Mouse (Mus musculus): ENCODE measurements around the gene Prcc. TPM values are rescaled to one million over a fixed set of nuclear protein-coding genes. Genes with fewer than 3 reads are reported as not detected.
A peak's percentile ranks its signal among the peaks of the same experiment; 100 is the strongest.

Gene Prcc
- polyA plus RNA-seq, 1 experiment from 2014 or later: 15.6 TPM

GRCm38 (mm10) chr3:87859813-87860212, 25.6 kb downstream of the Prcc start:
- peak; percentile 66; the same call in 1 of the 2 replicates for ATAC-seq
- peaks cover 83% of the 10 kb centered on the region for H3K36me3 ChIP-seq

GRCm38 (mm10) chr3:87857666-87858065, 27.7 kb downstream of the Prcc start:
- ATAC-seq: no peak
- no peak overlapping the region for H3K27ac ChIP-seq
- H3K4me3 ChIP-seq (replicated peaks): no peak overlapping the region
- H3K9ac ChIP-seq (replicated peaks): no peak overlapping the region
- H3K4me2 ChIP-seq (replicated peaks): no peak overlapping the region
- 96% methylated on average over 8 of the region's 8 CpGs for WGBS
- H3K36me3 ChIP-seq: peaks cover 66% of the 10 kb centered on the region
- H3K9me3 ChIP-seq: no peaks in the 10 kb centered on the region
- no peaks in the 10 kb centered on the region for H3K27me3 ChIP-seq
- H3K4me1 ChIP-seq (replicated peaks): peaks cover 12% of the 10 kb centered on the region

More at GRCm38 (mm10) chr3:87859813-87860212, 25.6 kb downstream of the Prcc start:
- 29% methylated on average over 3 of the region's 3 CpGs for WGBS
- Histone ChIP-seq H3K9ac (replicated peaks) (no peak overlapping the region), H3K4me2 (replicated peaks) (no peak overlapping the region), H3K4me1 (replicated peaks) (no peaks in the 10 kb centered on the region), H3K27ac (no peak overlapping the region; the same call in 1 of the 2 replicates), H3K27me3 (no peaks in the 10 kb centered on the region), H3K9me3 (no peaks in the 10 kb centered on the region), H3K4me3 (replicated peaks) (no peak overlapping the region)

- Histone ChIP-seq H3K4me1 (replicated peaks) (peaks cover 12% of the 10 kb centered on the region), H3K27ac (no peak overlapping the region), H3K9ac (replicated peaks) (no peak overlapping the region), H3K9me3 (no peaks in the 10 kb centered on the region), H3K36me3 (peaks cover 50% of the 10 kb centered on the region), H3K4me3 (replicated peaks) (no peak overlapping the region), H3K4me2 (replicated peaks) (no peak overlapping the region), H3K27me3 (no peaks in the 10 kb centered on the region)
- no peak for ATAC-seq
- 88% methylated on average over 8 of the region's 8 CpGs for WGBS
These were observed 29.5 kb downstream of the Prcc start for GRCm38 (mm10) chr3:87855936-87856335.

- no peaks in the 10 kb centered on the region for H3K27me3 ChIP-seq
- ATAC-seq: no peak
- H3K9ac ChIP-seq (replicated peaks): no peak overlapping the region
- H3K4me3 ChIP-seq (replicated peaks): no peak overlapping the region
- no peak overlapping the region for H3K4me2 ChIP-seq (replicated peaks)
- peaks cover 43% of the 10 kb centered on the region for H3K36me3 ChIP-seq
- H3K4me1 ChIP-seq (replicated peaks): peaks cover 12% of the 10 kb centered on the region
- H3K27ac ChIP-seq: peak overlapping the region; percentile 25; the same call in 1 of the 2 replicates
- H3K9me3 ChIP-seq: no peaks in the 10 kb centered on the region
- WGBS: 76% methylated on average over 7 of the region's 7 CpGs
These were observed 30.4 kb downstream of the Prcc start for GRCm38 (mm10) chr3:87854795-87855568.

- Histone ChIP-seq H3K27ac (no peak overlapping the region), H3K9ac (replicated peaks) (no peak overlapping the region), H3K4me1 (replicated peaks) (peaks cover 10% of the 10 kb centered on the region), H3K4me2 (replicated peaks) (no peak overlapping the region), H3K4me3 (replicated peaks) (no peak overlapping the region), H3K9me3 (no peaks in the 10 kb centered on the region), H3K36me3 (no peaks in the 10 kb centered on the region), H3K27me3 (no peaks in the 10 kb centered on the region)
- no peak for ATAC-seq
- 89% methylated on average over 14 of the region's 14 CpGs for WGBS
These were observed 36.3 kb downstream of the Prcc start for GRCm38 (mm10) chr3:87849117-87849516.

- H3K4me1 ChIP-seq (replicated peaks): no peaks in the 10 kb centered on the region
- H3K27me3 ChIP-seq: no peaks in the 10 kb centered on the region
- whole genome bisulfite sequencing: 77% methylated on average over 5 of the region's 5 CpGs
- no peak overlapping the region for H3K4me2 ChIP-seq (replicated peaks)
- H3K4me3 ChIP-seq (replicated peaks): no peak overlapping the region
- H3K9ac ChIP-seq (replicated peaks): no peak overlapping the region
- no peak overlapping the region for H3K27ac ChIP-seq
- H3K36me3 ChIP-seq: no peaks in the 10 kb centered on the region
- no peaks in the 10 kb centered on the region for H3K9me3 ChIP-seq
- no peak for ATAC-seq
These were observed 37.7 kb downstream of the Prcc start for GRCm38 (mm10) chr3:87847680-87848079.

- no peak within 1 kb of the TSS for H3K9ac ChIP-seq (replicated peaks)
- H3K4me2 ChIP-seq (replicated peaks): no peak within 1 kb of the TSS
- WGBS: 77% methylated on average over 7 of the region's 7 CpGs
- no peak within 1 kb of the TSS for H3K27ac ChIP-seq
- no peak within 1 kb of the TSS for H3K4me3 ChIP-seq (replicated peaks)
- H3K27me3 ChIP-seq: no peaks in the 10 kb centered on the region
- no peaks in the 10 kb centered on the region for H3K9me3 ChIP-seq
- H3K36me3 ChIP-seq: no peaks in the 10 kb centered on the region
- ATAC-seq: no peak
- no peaks in the 10 kb centered on the region for H3K4me1 ChIP-seq (replicated peaks)
These were observed 38.7 kb downstream of the Prcc start, which contains the start of gene Sh2d2a for GRCm38 (mm10) chr3:87846650-87847110. TSS of gene Sh2d2a (plus strand) at chr3:87846755.

GRCm38 (mm10) chr3:87846186-87846585, 39.2 kb downstream of the Prcc start:
- 58% methylated on average over 4 of the region's 4 CpGs for WGBS
- H3K4me3 ChIP-seq (replicated peaks): no peak overlapping the region
- no peaks in the 10 kb centered on the region for H3K27me3 ChIP-seq
- H3K36me3 ChIP-seq: no peaks in the 10 kb centered on the region
- no peak for ATAC-seq
- no peak overlapping the region for H3K4me2 ChIP-seq (replicated peaks)
- no peaks in the 10 kb centered on the region for H3K4me1 ChIP-seq (replicated peaks)
- no peaks in the 10 kb centered on the region for H3K9me3 ChIP-seq
- no peak overlapping the region for H3K27ac ChIP-seq
- no peak overlapping the region for H3K9ac ChIP-seq (replicated peaks)

- Histone ChIP-seq H3K27ac (no peak overlapping the region), H3K27me3 (no peaks in the 10 kb centered on the region), H3K36me3 (no peaks in the 10 kb centered on the region), H3K4me3 (replicated peaks) (no peak overlapping the region), H3K9ac (replicated peaks) (no peak overlapping the region), H3K4me2 (replicated peaks) (no peak overlapping the region), H3K4me1 (replicated peaks) (no peaks in the 10 kb centered on the region), H3K9me3 (no peaks in the 10 kb centered on the region)
- ATAC-seq: no peak
- WGBS: 89% methylated on average over 4 of the region's 4 CpGs
These were observed 40.4 kb downstream of the Prcc start for GRCm38 (mm10) chr3:87844981-87845380.

GRCm38 (mm10) chr3:87840858-87841257, 44.5 kb downstream of the Prcc start:
- H3K4me3 ChIP-seq (replicated peaks): no peak overlapping the region
- no peaks in the 10 kb centered on the region for H3K27me3 ChIP-seq
- no peaks in the 10 kb centered on the region for H3K9me3 ChIP-seq
- no peak overlapping the region for H3K4me2 ChIP-seq (replicated peaks)
- no peaks in the 10 kb centered on the region for H3K4me1 ChIP-seq (replicated peaks)
- H3K27ac ChIP-seq: no peak overlapping the region
- ATAC-seq: no peak
- no peak overlapping the region for H3K9ac ChIP-seq (replicated peaks)
- H3K36me3 ChIP-seq: no peaks in the 10 kb centered on the region

- no peak overlapping the region for H3K4me3 ChIP-seq (replicated peaks)
- no peak for ATAC-seq
- no peak overlapping the region for H3K27ac ChIP-seq
- no peak overlapping the region for H3K4me2 ChIP-seq (replicated peaks)
- H3K9ac ChIP-seq (replicated peaks): no peak overlapping the region
- no peaks in the 10 kb centered on the region for H3K27me3 ChIP-seq
- H3K4me1 ChIP-seq (replicated peaks): no peaks in the 10 kb centered on the region
- 4% methylated on average over 4 of the region's 4 CpGs for WGBS
- H3K36me3 ChIP-seq: no peaks in the 10 kb centered on the region
- H3K9me3 ChIP-seq: no peaks in the 10 kb centered on the region
These were observed 46.8 kb downstream of the Prcc start for GRCm38 (mm10) chr3:87838622-87839021.

- H3K36me3 ChIP-seq: no peaks in the 10 kb centered on the region
- H3K4me3 ChIP-seq (replicated peaks): no peak overlapping the region
- no peaks in the 10 kb centered on the region for H3K27me3 ChIP-seq
- H3K27ac ChIP-seq: no peak overlapping the region
- no peak overlapping the region for H3K9ac ChIP-seq (replicated peaks)
- H3K9me3 ChIP-seq: no peaks in the 10 kb centered on the region
- no peak for ATAC-seq
- 71% methylated on average over 5 of the region's 5 CpGs for WGBS
- no peaks in the 10 kb centered on the region for H3K4me1 ChIP-seq (replicated peaks)
- no peak overlapping the region for H3K4me2 ChIP-seq (replicated peaks)
These were observed 51.9 kb downstream of the Prcc start for GRCm38 (mm10) chr3:87833482-87833881.

All from midbrain, embryonic 13.5 days (tissue).